Mouse (Mus musculus): Measurements from ENCODE around the gene Cav1. TPM values are rescaled to one million over a fixed set of nuclear protein-coding genes. Genes with fewer than 3 reads are reported as not detected.

The Cav1 gene
- total and polyA plus RNA-seq, 2 experiments from 2014 or later = 26.1 to 73.3 TPM

DNA sequence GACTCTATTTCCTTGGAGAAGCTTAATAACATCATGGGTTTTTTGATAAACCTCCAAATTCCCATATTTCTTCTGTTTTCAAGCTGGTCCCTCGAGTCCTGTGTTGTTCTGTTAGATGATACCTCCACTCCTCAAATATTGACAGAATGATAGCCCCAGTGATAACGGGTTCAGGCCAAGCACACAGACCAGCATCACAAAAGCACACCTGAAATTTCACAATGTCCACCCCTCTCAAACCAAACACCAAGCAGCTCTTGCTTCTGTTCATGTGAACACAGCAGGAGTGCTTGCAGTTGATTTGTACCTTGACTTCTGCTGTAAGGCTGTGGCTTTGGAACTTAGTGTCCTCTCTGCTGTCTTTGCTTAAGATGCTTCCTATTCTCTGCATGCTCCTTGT is 71.2 kb downstream of the Cav1 start:
- Histone ChIP-seq H3K9ac (replicated peaks; ENCODE audit: low read length) (no peak overlapping the region), H3K4me1 (ENCODE audit: insufficient read depth, low read length) (no peaks in the 10 kb centered on the region), H3K9me3 (ENCODE audit: low read length) (no peaks in the 10 kb centered on the region), H3K4me3 (ENCODE audit: low read length) (no peak overlapping the region), H3K36me3 (ENCODE audit: insufficient read depth, low read length) (no peaks in the 10 kb centered on the region), H3K27ac (no peak overlapping the region), H3K27me3 (ENCODE audit: insufficient read depth, low read length) (no peaks in the 10 kb centered on the region), H3K4me2 (ENCODE audit: low read depth, low read length) (no peak overlapping the region)
- no peak for TF ChIP-seq CTCF (IDR thresholded peaks at IDR 0.05; ENCODE audit: low read depth)
- ATAC-seq (no peak), DNase-seq (ENCODE audit: low spot score) (no peak)
- WGBS = 79% methylated on average over 2 of the region's 2 CpGs

GRCm38 (mm10) chr6:17380102-17380501 is 74.0 kb downstream of the Cav1 start:
- Histone ChIP-seq H3K9ac (replicated peaks; ENCODE audit: low read length) (no peak overlapping the region), H3K9me3 (ENCODE audit: low read length) (no peaks in the 10 kb centered on the region), H3K4me1 (ENCODE audit: insufficient read depth, low read length) (no peaks in the 10 kb centered on the region), H3K36me3 (ENCODE audit: insufficient read depth, low read length) (no peaks in the 10 kb centered on the region), H3K27me3 (ENCODE audit: insufficient read depth, low read length) (no peaks in the 10 kb centered on the region), H3K4me3 (ENCODE audit: low read length) (no peak overlapping the region), H3K4me2 (ENCODE audit: low read depth, low read length) (no peak overlapping the region), H3K27ac (no peak overlapping the region)
- ATAC-seq = no peak
- DNase-seq (ENCODE audit: low spot score) = no peak
- WGBS = 76% methylated on average over 3 of the region's 3 CpGs
- no peak for TF ChIP-seq CTCF (IDR thresholded peaks at IDR 0.05; ENCODE audit: low read depth)

DNA sequence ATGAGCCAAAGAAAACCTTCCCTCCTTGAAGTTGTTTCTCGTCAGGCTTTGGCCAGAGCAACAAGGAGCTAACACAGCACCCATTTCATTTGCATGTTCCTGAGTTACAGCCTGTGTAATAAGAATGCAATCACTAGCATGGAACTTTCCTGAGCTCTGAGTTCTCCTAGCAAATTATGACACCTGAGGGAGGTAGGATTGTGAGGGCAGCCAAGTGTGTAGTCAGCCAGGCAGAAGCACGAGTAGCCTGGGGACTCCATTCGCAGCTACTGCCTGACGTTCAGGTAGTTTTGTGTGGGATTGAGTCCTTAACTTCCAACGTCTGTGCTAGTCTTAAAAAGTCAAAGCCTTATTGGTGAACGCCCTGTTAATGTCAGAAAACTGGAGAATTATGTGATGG is 75.6 kb downstream of the Cav1 start:
- Histone ChIP-seq H3K36me3 (ENCODE audit: insufficient read depth, low read length) (no peaks in the 10 kb centered on the region), H3K27ac (no peak overlapping the region), H3K4me1 (ENCODE audit: insufficient read depth, low read length) (no peaks in the 10 kb centered on the region), H3K27me3 (ENCODE audit: insufficient read depth, low read length) (no peaks in the 10 kb centered on the region), H3K9me3 (ENCODE audit: low read length) (no peaks in the 10 kb centered on the region), H3K4me3 (ENCODE audit: low read length) (no peak overlapping the region), H3K9ac (replicated peaks; ENCODE audit: low read length) (no peak overlapping the region), H3K4me2 (ENCODE audit: low read depth, low read length) (no peak overlapping the region)
- DNase-seq (ENCODE audit: low spot score) (no peak), ATAC-seq (no peak)
- TF ChIP-seq CTCF (IDR thresholded peaks at IDR 0.05; ENCODE audit: low read depth) = no peak
- 72% methylated on average over 6 of the region's 6 CpGs for WGBS

DNA sequence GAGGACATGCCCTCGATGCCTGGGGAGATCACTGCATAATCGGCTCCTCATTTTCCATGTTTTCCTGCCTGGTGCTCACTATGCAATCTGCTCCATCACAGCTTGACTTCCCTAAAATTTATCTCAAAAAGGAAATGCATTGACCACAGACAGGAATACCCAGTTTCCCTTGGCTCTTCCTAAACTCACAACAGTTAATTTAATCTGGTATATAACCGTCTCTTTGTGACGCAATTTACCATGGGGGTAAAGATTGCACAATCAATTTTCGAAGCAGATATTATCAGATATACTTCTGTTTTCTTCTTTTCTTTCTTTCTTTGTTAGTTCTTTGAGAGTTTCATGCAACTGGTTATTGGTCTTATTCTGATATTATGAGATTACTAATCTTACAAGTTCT is 79.4 kb downstream of the Cav1 start:
- 93% methylated on average over 5 of the region's 5 CpGs for WGBS
- no peak for TF ChIP-seq CTCF (IDR thresholded peaks at IDR 0.05; ENCODE audit: low read depth)
- Histone ChIP-seq H3K27ac (no peak overlapping the region), H3K4me3 (ENCODE audit: low read length) (no peak overlapping the region), H3K4me2 (ENCODE audit: low read depth, low read length) (no peak overlapping the region), H3K36me3 (ENCODE audit: insufficient read depth, low read length) (no peaks in the 10 kb centered on the region), H3K9ac (replicated peaks; ENCODE audit: low read length) (no peak overlapping the region), H3K4me1 (ENCODE audit: insufficient read depth, low read length) (no peaks in the 10 kb centered on the region), H3K27me3 (ENCODE audit: insufficient read depth, low read length) (no peaks in the 10 kb centered on the region), H3K9me3 (ENCODE audit: low read length) (no peaks in the 10 kb centered on the region)
- no peak for ATAC-seq
- no peak for DNase-seq (ENCODE audit: low spot score)

- ATAC-seq = no peak
- 72% methylated on average over 2 of the region's 2 CpGs for WGBS
- H3K27me3 ChIP-seq (ENCODE audit: insufficient read depth, low read length) = no peaks in the 10 kb centered on the region
- no peaks in the 10 kb centered on the region for H3K4me1 ChIP-seq (ENCODE audit: insufficient read depth, low read length)
- H3K4me3 ChIP-seq (ENCODE audit: low read length) = no peak overlapping the region
- no peak for TF ChIP-seq CTCF (IDR thresholded peaks at IDR 0.05; ENCODE audit: low read depth)
- DNase-seq (ENCODE audit: low spot score) = peak; percentile 2
- H3K9ac ChIP-seq (replicated peaks; ENCODE audit: low read length) = no peak overlapping the region
- no peaks in the 10 kb centered on the region for H3K36me3 ChIP-seq (ENCODE audit: insufficient read depth, low read length)
- no peak overlapping the region for H3K4me2 ChIP-seq (ENCODE audit: low read depth, low read length)
- no peaks in the 10 kb centered on the region for H3K9me3 ChIP-seq (ENCODE audit: low read length)
- H3K27ac ChIP-seq = no peak overlapping the region
Measured at GRCm38 (mm10) chr6:17387991-17388710, 82.0 kb downstream of the Cav1 start.

Other genes with a start within 250 kb of the Cav1 start
- 31.3 and 42.4 TPM in 2 replicates for gene Tes, start 241.2 kb upstream of the Cav1 start, total RNA-seq (2014; rRNA removed)
- gene Tes, start 241.2 kb upstream of the Cav1 start, polyA plus RNA-seq (2015; fragmentation: Nextera tagmentation; extraction: Ambion mirVana) = 23.5 and 26.0 TPM in 2 replicates
- gene Cav2, start 25.1 kb upstream of the Cav1 start, total RNA-seq (2014; rRNA removed) = 21.1 and 23.5 TPM in 2 replicates
- 23.2 and 25.1 TPM in 2 replicates for gene Cav2, start 25.1 kb upstream of the Cav1 start, polyA plus RNA-seq (2015; fragmentation: Nextera tagmentation; extraction: Ambion mirVana)
- gene Met, start 157.5 kb downstream of the Cav1 start, total RNA-seq (2014; rRNA removed) = 4.3 and 4.5 TPM in 2 replicates
- 1.1 and 1.3 TPM in 2 replicates for gene Met, start 157.5 kb downstream of the Cav1 start, polyA plus RNA-seq (2015; fragmentation: Nextera tagmentation; extraction: Ambion mirVana)